Mouse (Mus musculus) erythroblast, embryonic 14.5 days (primary cell): ENCODE results near the gene Mrm1. TPM values are rescaled to one million over a fixed set of nuclear protein-coding genes. Genes with fewer than 3 reads are reported as not detected.

Source experiments
- H3K27me3 ChIP-seq: 2 replicates; pipeline ENCODE4 v1.6.1; 2012; ENCODE audit warnings: inconsistent platforms; ENCODE audit not compliant: control insufficient read depth
- H3K36me3 ChIP-seq: 2 replicates; pipeline ENCODE4 v1.6.1; 2012; ENCODE audit warnings: mild to moderate bottlenecking, inconsistent platforms; ENCODE audit not compliant: control insufficient read depth
- H3K4me1 ChIP-seq: 2 replicates; pipeline ENCODE4 v1.6.1; 2012; ENCODE audit warnings: inconsistent platforms; ENCODE audit not compliant: control insufficient read depth
- H3K4me3 ChIP-seq: replicated peaks from 2 replicates; pipeline ENCODE3; 2012; ENCODE audit warnings: moderate library complexity, mild to moderate bottlenecking, inconsistent platforms
- H3K9me3 ChIP-seq: 2 replicates; pipeline ENCODE4 v1.6.1; 2012; ENCODE audit warnings: low read length, inconsistent platforms, mixed read lengths; ENCODE audit not compliant: control insufficient read depth
- GATA1 ChIP-seq: IDR thresholded peaks from 2 replicates; pipeline ENCODE4 v1.6.1; 2012; ENCODE audit warnings: low read length, inconsistent platforms, mixed read lengths
- TAL1 ChIP-seq: IDR thresholded peaks from 3 replicates; pipeline ENCODE4 v1.6.1; 2012; ENCODE audit warnings: low read length, inconsistent platforms, mixed read lengths
- polyA plus RNA-seq: library from polyadenylated mRNA; stranded (reverse); fragments of >175 nt; gene quantifications from 2 replicates; pipeline ENCODE4 v1.2.3, GENCODE M21; 2012

Mrm1 gene
- polyA plus RNA-seq, 1 experiment: 2.5 TPM

GRCm38 (mm10) chr11:84828516-84829399 is 9.4 kb upstream of the Mrm1 start, which contains the start of gene Dhrs11:
TSS of gene Dhrs11 (minus strand) at chr11:84828994.
- TF ChIP-seq TAL1 (no peak), GATA1 (no peak)
- no peaks in the 10 kb centered on the region for H3K9me3 ChIP-seq
- peaks cover 100% of the 10 kb centered on the region for H3K36me3 ChIP-seq
- peaks cover 58% of the 10 kb centered on the region for H3K4me1 ChIP-seq
- no peaks in the 10 kb centered on the region for H3K27me3 ChIP-seq
- H3K4me3 ChIP-seq: peak within 1 kb of the TSS; percentile 86

GRCm38 (mm10) chr11:84827901-84828503 is 8.7 kb upstream of the Mrm1 start:
- Histone ChIP-seq H3K36me3 (peaks cover 100% of the 10 kb centered on the region), H3K4me1 (peaks cover 66% of the 10 kb centered on the region)
- TF ChIP-seq GATA1: no peak
- no peak for TF ChIP-seq TAL1

GRCm38 (mm10) chr11:84827492-84827891 is 8.2 kb upstream of the Mrm1 start:
- TF ChIP-seq GATA1: no peak
- no peak for TF ChIP-seq TAL1
- peaks cover 71% of the 10 kb centered on the region for H3K4me1 ChIP-seq
- H3K4me3 ChIP-seq: peak overlapping the region; percentile 86
- H3K36me3 ChIP-seq: peaks cover 100% of the 10 kb centered on the region
- H3K9me3 ChIP-seq: no peaks in the 10 kb centered on the region
- no peaks in the 10 kb centered on the region for H3K27me3 ChIP-seq

More at GRCm38 (mm10) chr11:84827901-84828503, 8.7 kb upstream of the Mrm1 start:
- Histone ChIP-seq H3K27me3 (no peaks in the 10 kb centered on the region), H3K9me3 (no peaks in the 10 kb centered on the region), H3K4me3 (peak overlapping the region; percentile 86)

GRCm38 (mm10) chr11:84826185-84826584 is 6.9 kb upstream of the Mrm1 start:
- Histone ChIP-seq H3K27me3 (no peaks in the 10 kb centered on the region), H3K36me3 (peaks cover 100% of the 10 kb centered on the region), H3K4me1 (peaks cover 82% of the 10 kb centered on the region), H3K4me3 (peak overlapping the region; percentile 86), H3K9me3 (no peaks in the 10 kb centered on the region)
- TF ChIP-seq GATA1: no peak
- TF ChIP-seq TAL1: no peak

GRCm38 (mm10) chr11:84825261-84825807 is 6.0 kb upstream of the Mrm1 start:
- no peaks in the 10 kb centered on the region for H3K27me3 ChIP-seq
- no peak for TF ChIP-seq TAL1
- no peaks in the 10 kb centered on the region for H3K9me3 ChIP-seq
- H3K4me3 ChIP-seq: peak overlapping the region; percentile 86
- peaks cover 84% of the 10 kb centered on the region for H3K4me1 ChIP-seq
- peaks cover 100% of the 10 kb centered on the region for H3K36me3 ChIP-seq

GRCm38 (mm10) chr11:84823484-84823897 is 4.2 kb upstream of the Mrm1 start:
- H3K4me3 ChIP-seq: peak overlapping the region; percentile 86
- no peaks in the 10 kb centered on the region for H3K27me3 ChIP-seq
- no peaks in the 10 kb centered on the region for H3K9me3 ChIP-seq
- peak; percentile 96 for TF ChIP-seq TAL1
- peak; percentile 99 for TF ChIP-seq GATA1
- H3K4me1 ChIP-seq: peaks cover 88% of the 10 kb centered on the region
- peaks cover 100% of the 10 kb centered on the region for H3K36me3 ChIP-seq

GRCm38 (mm10) chr11:84822487-84822886 is 3.2 kb upstream of the Mrm1 start:
- Histone ChIP-seq H3K9me3 (peaks cover 2% of the 10 kb centered on the region), H3K36me3 (peaks cover 100% of the 10 kb centered on the region), H3K27me3 (no peaks in the 10 kb centered on the region), H3K4me1 (peaks cover 95% of the 10 kb centered on the region), H3K4me3 (peak overlapping the region; percentile 86)
- TF ChIP-seq TAL1 (peak; percentile 58; the same call in 2 of the 3 replicates), GATA1 (no peak)

- peaks cover 100% of the 10 kb centered on the region for H3K36me3 ChIP-seq
- TF ChIP-seq TAL1: no peak
- no peak for TF ChIP-seq GATA1
- peak overlapping the region; percentile 86 for H3K4me3 ChIP-seq
- peaks cover 96% of the 10 kb centered on the region for H3K4me1 ChIP-seq
- H3K27me3 ChIP-seq: no peaks in the 10 kb centered on the region
- peaks cover 4% of the 10 kb centered on the region for H3K9me3 ChIP-seq
Measured at GRCm38 (mm10) chr11:84821131-84821770, 1.9 kb upstream of the Mrm1 start.
